Mouse (Mus musculus) MEL (cell line): Measurements from ENCODE around the gene Sipa1l3. TPM values are rescaled to one million over a fixed set of nuclear protein-coding genes. Genes with fewer than 3 reads are reported as not detected.

Experiments used
- DNase-seq: peaks from one replicate; pipeline ENCODE4 v3.0.0; 2011; ENCODE audit warnings: low read depth, low spot score
- H3K27ac ChIP-seq: 2 replicates; pipeline ENCODE4 v1.5.1; 2012; ENCODE audit warnings: low read depth, mild to moderate bottlenecking, control low read depth, low read length, moderate library complexity; ENCODE audit not compliant: control insufficient read depth
- H3K27me3 ChIP-seq, 2 experiments: fragments of 150-350 bp in 1 of 2; sonication (generic) in 1 of 2; 2 replicates each; pipeline ENCODE4 v1.6.1; 2012; ENCODE audit warnings: low read length in 2 of 2, mild to moderate bottlenecking in 2 of 2, improper control_type of control experiment in 1 of 2, moderate library complexity in 1 of 2; ENCODE audit not compliant: insufficient read depth in 2 of 2, control insufficient read depth in 1 of 2
- H3K36me3 ChIP-seq, 2 experiments: 2 replicates each; pipeline ENCODE4 v1.6.1; 2012 to 2014; ENCODE audit warnings: low read length in 2 of 2, improper control_type of control experiment in 1 of 2, inconsistent platforms in 1 of 2, mild to moderate bottlenecking in 1 of 2; ENCODE audit not compliant: insufficient read depth in 2 of 2, control insufficient read depth in 1 of 2
- H3K4me1 ChIP-seq, 2 experiments: fragments of 150-350 bp in 1 of 2; sonication (generic) in 1 of 2; 2 replicates each; pipeline ENCODE4 v1.6.1; 2012; ENCODE audit warnings: low read length in 2 of 2, improper control_type of control experiment in 1 of 2, mild to moderate bottlenecking in 1 of 2; ENCODE audit not compliant: insufficient read depth in 2 of 2, control insufficient read depth in 1 of 2
- H3K4me3 ChIP-seq, 2 experiments: fragments of 150-350 bp in 1 of 2; sonication (generic) in 1 of 2; 2 replicates each; pipeline ENCODE4 v1.5.1; 2012; ENCODE audit warnings: low read depth in 2 of 2, low read length in 2 of 2, mild to moderate bottlenecking in 2 of 2, moderate library complexity in 2 of 2, control low read depth in 1 of 2, improper control_type of control experiment in 1 of 2; ENCODE audit not compliant: control insufficient read depth in 1 of 2, insufficient read depth in 1 of 2
- H3K79me2 ChIP-seq: 2 replicates; pipeline ENCODE4 v1.6.1; 2012; ENCODE audit warnings: mild to moderate bottlenecking, low read length, moderate library complexity; ENCODE audit not compliant: control insufficient read depth, poor library complexity, insufficient read depth
- H3K9ac ChIP-seq: 2 replicates; pipeline ENCODE4 v1.6.1; 2012; ENCODE audit warnings: low read depth, mild to moderate bottlenecking, control low read depth, low read length, moderate library complexity; ENCODE audit not compliant: control insufficient read depth, poor library complexity, severe bottlenecking
- H3K9me3 ChIP-seq: fragments of 150-350 bp; sonication (generic); replicated peaks from 2 replicates; pipeline ENCODE4 v1.6.1; 2012; ENCODE audit warnings: mild to moderate bottlenecking, low read length, improper control_type of control experiment, moderate library complexity; ENCODE audit not compliant: insufficient read depth
- EP300 ChIP-seq, 2 experiments: IDR thresholded peaks; 2 replicates each; pipeline ENCODE4 v1.6.1; 2011; ENCODE audit warnings: improper control_type of control experiment in 2 of 2, low read length in 2 of 2, low read depth in 1 of 2, mild to moderate bottlenecking in 1 of 2
- ETS1 ChIP-seq: IDR thresholded peaks from 2 replicates; pipeline ENCODE4 v1.6.1; 2012; ENCODE audit warnings: low read depth, mild to moderate bottlenecking, inconsistent platforms, low read length, improper control_type of control experiment, moderate library complexity
- KAT2A ChIP-seq: conservative IDR thresholded peaks from 2 replicates; pipeline ENCODE4 v1.6.1; 2012; ENCODE audit warnings: low read depth, low read length, improper control_type of control experiment, inconsistent platforms
- MAFK ChIP-seq: IDR thresholded peaks from 2 replicates; pipeline ENCODE4 v1.6.1; 2011; ENCODE audit warnings: low read depth, mild to moderate bottlenecking, low read length, improper control_type of control experiment, borderline replicate concordance
- MAX ChIP-seq: IDR thresholded peaks from 2 replicates; pipeline ENCODE4 v1.6.1; 2011; ENCODE audit warnings: low read length, improper control_type of control experiment
- MYC ChIP-seq: IDR thresholded peaks from 2 replicates; pipeline ENCODE4 v1.6.1; 2011; ENCODE audit warnings: low read depth, mild to moderate bottlenecking, low read length, improper control_type of control experiment, moderate library complexity
- NRF1 ChIP-seq: IDR thresholded peaks from 2 replicates; pipeline ENCODE4 v1.6.1; 2014; ENCODE audit warnings: low read depth, mild to moderate bottlenecking, inconsistent platforms, low read length, improper control_type of control experiment, moderate library complexity; ENCODE audit not compliant: poor library complexity, insufficient read depth, severe bottlenecking
- POLR2AphosphoS2 ChIP-seq: IDR thresholded peaks from 2 replicates; pipeline ENCODE4 v1.6.1; 2011; ENCODE audit warnings: low read length, improper control_type of control experiment
- RCOR1 ChIP-seq: IDR thresholded peaks from 2 replicates; pipeline ENCODE4 v1.6.1; 2012; ENCODE audit warnings: low read depth, mild to moderate bottlenecking, inconsistent platforms, low read length, improper control_type of control experiment
- TAL1 ChIP-seq: IDR thresholded peaks from 2 replicates; pipeline ENCODE4 v1.6.1; 2012; ENCODE audit warnings: mild to moderate bottlenecking, inconsistent platforms, low read length, moderate library complexity, mixed read lengths
- TCF12 ChIP-seq: IDR thresholded peaks from 2 replicates; pipeline ENCODE4 v1.6.1; 2014; ENCODE audit warnings: low read depth, mild to moderate bottlenecking, inconsistent platforms, low read length, improper control_type of control experiment, moderate library complexity
- UBTF ChIP-seq: IDR thresholded peaks from 2 replicates; pipeline ENCODE4 v1.6.1; 2012; ENCODE audit warnings: low read depth, mild to moderate bottlenecking, inconsistent platforms, low read length, improper control_type of control experiment, moderate library complexity, borderline replicate concordance; ENCODE audit not compliant: insufficient read depth
- USF1 ChIP-seq: IDR thresholded peaks from 2 replicates; pipeline ENCODE4 v1.6.1; 2014; ENCODE audit warnings: low read depth, mild to moderate bottlenecking, inconsistent platforms, low read length, improper control_type of control experiment, moderate library complexity
- ZC3H11A ChIP-seq: IDR thresholded peaks from 2 replicates; pipeline ENCODE4 v1.6.1; 2012; ENCODE audit warnings: low read depth, mild to moderate bottlenecking, inconsistent platforms, low read length, improper control_type of control experiment
- ZKSCAN1 ChIP-seq: IDR thresholded peaks from 2 replicates; pipeline ENCODE4 v1.6.1; 2012; ENCODE audit warnings: low read depth, mild to moderate bottlenecking, inconsistent platforms, low read length, improper control_type of control experiment, moderate library complexity
- ZNF384 ChIP-seq: IDR thresholded peaks from 2 replicates; pipeline ENCODE4 v1.6.1; 2012; ENCODE audit warnings: low read depth, mild to moderate bottlenecking, inconsistent platforms, low read length, improper control_type of control experiment
- polyA plus RNA-seq, 2 experiments: library from polyadenylated mRNA; stranded (reverse) in 1 of 2; unstranded in 1 of 2; fragments of >175 nt in 1 of 2; fragments of >200 nt in 1 of 2; gene quantifications; 2 replicates each; pipeline versions ENCODE4 v1.2.1 to v1.2.4; 2012; ENCODE audit warnings: low replicate concordance in 2 of 2, low read depth in 1 of 2; ENCODE audit not compliant: insufficient read length in 2 of 2, insufficient read depth in 1 of 2, missing spikeins in 1 of 2
- total RNA-seq: library from RNA; depleted of rRNA; stranded (reverse); fragments of 300-350 nt; gene quantifications from 2 replicates; pipeline ENCODE4 v1.2.3, GENCODE M21; 2012

The Sipa1l3 gene
- total and polyA plus RNA-seq, 3 experiments: 14.9 to 49.4 TPM; not detected in 1

GRCm38 (mm10) chr7:29410402-29410801 is 108.0 kb downstream of the Sipa1l3 start:
- TF ChIP-seq ZC3H11A (no peak), RCOR1 (no peak), MAFK (no peak), MYC (no peak), TAL1 (no peak), EP300 (IDR thresholded peaks at IDR 0.05; ENCODE audit: low read depth in 1 of 2, low read length in 2 of 2) (no peak), KAT2A (no peak), POLR2AphosphoS2 (no peak)
- Histone ChIP-seq H3K4me1 (no peaks in the 10 kb centered on the region), H3K36me3 (no peaks in the 10 kb centered on the region), H3K27ac (no peak overlapping the region), H3K27me3 (no peaks in the 10 kb centered on the region), H3K79me2 (no peaks in the 10 kb centered on the region), H3K9ac (no peak overlapping the region), H3K4me3 (no peak overlapping the region), H3K9me3 (no peaks in the 10 kb centered on the region)
- no peak for DNase-seq

GRCm38 (mm10) chr7:29406855-29407254 is 111.6 kb downstream of the Sipa1l3 start:
- H3K27me3 ChIP-seq: no peaks in the 10 kb centered on the region
- TF ChIP-seq TCF12: no peak
- TF ChIP-seq UBTF: no peak
- TF ChIP-seq MAX: no peak
- no peak for TF ChIP-seq NRF1
- no peak for TF ChIP-seq ZKSCAN1
- TF ChIP-seq POLR2AphosphoS2: no peak
- no peak for TF ChIP-seq ZNF384
- no peak for TF ChIP-seq USF1
- no peak for TF ChIP-seq KAT2A
- no peak for TF ChIP-seq ETS1
- TF ChIP-seq, all 39 proteins: peak for 0
- Histone ChIP-seq H3K4me1 (no peaks in the 10 kb centered on the region), H3K36me3 (no peaks in the 10 kb centered on the region), H3K27ac (no peak overlapping the region), H3K4me3 (no peak overlapping the region), H3K9me3 (no peaks in the 10 kb centered on the region), H3K79me2 (no peaks in the 10 kb centered on the region), H3K9ac (no peak overlapping the region)
- DNase-seq: no peak
